Mouse (Mus musculus): ENCODE results near the gene Prph2.

The Prph2 gene

DNA sequence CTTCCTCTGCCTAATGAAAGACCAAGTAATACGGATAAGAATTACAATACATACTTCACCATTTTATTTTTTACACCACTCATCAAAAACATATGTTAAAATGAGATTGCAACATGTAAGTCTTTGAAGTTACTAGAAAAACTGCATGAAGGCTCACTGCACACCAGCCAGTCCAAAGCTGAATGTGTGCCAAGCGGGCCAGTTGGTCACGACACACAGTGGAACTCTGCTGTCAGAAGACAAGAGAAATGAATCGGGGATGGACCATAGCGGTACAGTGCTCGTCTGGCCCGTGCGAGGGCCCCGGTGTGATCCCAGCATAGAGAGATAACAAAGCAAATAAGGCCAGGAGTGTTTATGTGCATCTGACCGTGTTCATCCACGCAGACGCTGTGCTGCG is 52.9 kb downstream of the Prph2 start:
- no peak for DNase-seq (ENCODE audit: low read depth, low spot score)

DNA sequence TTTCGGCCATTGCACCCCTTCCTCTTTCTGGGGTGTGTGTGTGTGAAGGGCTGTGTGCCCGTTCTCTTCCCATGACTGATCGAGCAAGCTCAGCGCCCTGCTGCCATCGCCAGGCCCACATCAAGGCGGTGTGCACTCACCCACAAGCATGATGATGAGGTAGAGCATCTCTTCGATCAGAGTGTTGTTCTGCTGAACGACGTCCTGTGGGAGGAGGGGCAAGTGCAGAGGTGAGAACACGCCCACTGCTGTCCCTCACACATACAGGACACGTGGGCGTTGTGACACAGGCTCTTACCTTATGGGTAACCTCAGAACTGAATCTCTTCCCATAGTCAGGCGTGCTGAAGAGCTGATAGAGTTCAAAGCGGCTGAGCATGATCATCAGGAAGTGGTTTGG is 56.6 kb downstream of the Prph2 start:
- no peak for DNase-seq (ENCODE audit: low read depth, low spot score)

DNA sequence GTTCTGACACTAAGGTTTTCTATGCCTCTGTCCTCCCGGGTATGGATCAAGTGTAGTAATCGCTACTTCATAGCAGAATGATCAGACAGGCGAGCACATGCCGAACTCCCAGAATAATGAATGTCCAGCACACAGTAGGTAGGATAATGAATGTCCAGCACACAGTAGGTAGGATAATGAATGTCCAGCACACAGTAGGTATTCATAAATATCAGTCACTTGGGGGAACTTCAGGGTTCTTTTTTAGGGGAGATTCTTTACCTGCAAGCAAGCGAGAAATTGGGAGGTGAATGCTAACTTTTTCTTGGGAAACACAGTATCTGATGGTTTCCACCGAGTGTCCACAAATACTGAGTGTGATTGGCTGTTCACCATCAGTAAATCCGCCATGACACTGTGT is 62.3 kb downstream of the Prph2 start:
- no peak for DNase-seq (ENCODE audit: low read depth, low spot score)

All from retina, adult 2 months (tissue).